Mouse (Mus musculus) right cerebral cortex, postnatal 25 days (tissue): ENCODE data around the gene Cib1.

Experiments used
- DNase-seq: peaks from one replicate; pipeline ENCODE4 v3.0.0; 2022

Cib1 gene

DNA sequence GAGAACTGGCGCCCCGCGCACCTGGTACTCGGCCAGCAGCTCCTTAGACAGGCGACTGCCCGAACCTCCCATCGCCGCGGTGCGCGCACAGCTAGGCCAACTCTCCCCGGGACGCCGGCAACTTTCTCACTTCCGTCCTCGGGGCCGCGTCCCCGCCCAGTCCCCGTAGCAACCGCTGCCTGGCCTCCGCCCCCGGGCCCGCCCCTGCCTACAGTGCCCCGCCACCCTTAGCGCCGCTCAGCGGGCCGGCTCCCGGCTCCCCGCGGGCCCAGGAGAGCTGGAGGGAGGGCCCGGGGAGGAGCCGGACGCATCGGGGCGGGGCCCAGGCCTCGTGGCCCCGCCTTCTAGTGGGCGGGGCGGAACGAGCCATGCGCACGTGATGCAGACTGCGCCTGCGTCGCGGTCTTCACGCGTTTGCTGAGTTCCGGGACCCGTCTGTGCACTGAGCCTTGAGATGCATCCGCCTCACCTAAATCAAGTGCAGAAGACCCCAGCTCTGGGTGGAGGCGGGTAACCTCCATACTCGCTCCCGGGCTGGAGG is at the start of gene Cib1, which contains the start of gene Gdpgp1:
Gene Cib1, minus strand, starts transcription at position 325 of the 541 bp plus-strand sequence.
Gene Gdpgp1, plus strand, starts transcription at position 377 of the 541 bp plus-strand sequence.
- peak; percentile 95 for DNase-seq

GRCm38 (mm10) chr7:80281646-80282045 is 49.0 kb upstream of the Cib1 start:
- DNase-seq, result no peak

GRCm38 (mm10) chr7:80280998-80281397 is 48.4 kb upstream of the Cib1 start:
- DNase-seq, result no peak

- no peak for DNase-seq
Measured at GRCm38 (mm10) chr7:80280032-80280431, 47.4 kb upstream of the Cib1 start.

- DNase-seq, result no peak
Measured at GRCm38 (mm10) chr7:80276374-80276773, 43.8 kb upstream of the Cib1 start.

GRCm38 (mm10) chr7:80273456-80273855 is 40.8 kb upstream of the Cib1 start:
- DNase-seq, result no peak

DNA sequence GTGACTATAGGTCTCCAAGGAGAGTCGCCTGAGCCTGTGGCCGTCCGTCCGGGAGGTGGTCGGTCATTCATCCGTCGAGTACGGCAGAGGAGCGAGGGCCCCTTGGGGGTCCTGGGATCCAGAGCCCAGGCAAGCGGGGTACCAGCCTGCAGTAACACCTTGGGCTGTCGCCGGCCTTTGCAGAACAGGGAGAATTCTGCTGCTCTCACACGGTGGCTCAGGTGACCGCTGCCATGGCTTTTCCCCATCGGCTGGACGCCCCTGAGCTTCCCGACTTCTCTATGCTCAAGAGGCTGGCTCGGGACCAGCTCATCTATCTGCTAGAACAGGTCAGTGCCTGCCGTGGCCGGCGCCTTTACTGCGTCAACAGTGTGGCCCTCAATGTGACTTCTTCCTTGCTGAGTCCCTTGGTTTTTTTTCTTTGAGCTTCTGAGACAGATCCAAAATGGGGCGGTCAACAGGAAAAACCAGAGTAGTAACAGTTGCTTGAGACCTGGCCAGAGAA is 37.2 kb upstream of the Cib1 start:
- no peak for DNase-seq

- peak; percentile 92 for DNase-seq
Measured at GRCm38 (mm10) chr7:80268897-80269750, 36.5 kb upstream of the Cib1 start, which contains the start of gene Vps33b. Vps33b (plus strand) TSS chr7:80269649.

DNA sequence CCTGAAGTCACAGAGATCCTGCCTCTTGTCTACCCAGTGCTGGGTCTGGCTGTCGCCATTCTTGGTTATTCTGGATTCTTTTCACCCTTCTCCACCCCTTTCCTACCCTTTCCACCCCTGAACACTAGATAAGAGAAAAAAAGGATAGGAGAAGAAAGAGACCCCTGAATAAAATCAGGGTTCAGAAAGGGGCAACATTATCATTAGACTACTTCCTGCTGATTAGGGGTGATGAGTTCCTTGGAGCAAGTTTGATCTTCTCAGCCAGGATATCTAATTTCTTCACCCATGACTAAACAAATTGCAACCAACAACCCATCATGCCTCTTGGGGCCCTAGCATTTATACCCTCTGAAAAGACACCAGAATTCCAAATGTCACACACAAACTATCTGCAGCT is 35.2 kb upstream of the Cib1 start:
- no peak for DNase-seq

DNA sequence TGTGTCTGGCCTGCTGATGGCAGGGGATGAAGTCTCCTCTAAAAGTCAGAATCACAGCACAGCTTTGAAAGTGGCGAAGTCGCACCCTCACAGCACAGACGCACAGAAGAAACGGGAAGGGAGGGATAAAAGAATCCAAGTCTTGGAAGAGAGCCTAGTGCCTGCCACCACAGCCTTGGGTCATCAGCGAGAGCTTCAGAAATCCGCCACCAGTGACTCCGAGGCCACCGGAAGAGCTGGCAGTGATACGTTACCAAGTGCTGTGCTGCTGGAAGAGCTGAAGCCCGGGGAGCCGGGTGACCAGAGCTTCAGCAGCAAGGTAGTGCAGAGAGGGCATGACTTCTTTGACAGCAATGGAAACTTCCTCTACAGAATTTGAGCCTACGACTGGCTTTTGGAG is 32.0 kb upstream of the Cib1 start:
- DNase-seq, result no peak

- DNase-seq, result peak; percentile 10
Measured at GRCm38 (mm10) chr7:80261372-80261990, 28.9 kb upstream of the Cib1 start.

GRCm38 (mm10) chr7:80260625-80261371 is 28.2 kb upstream of the Cib1 start, which contains the start of gene Ngrn:
Ngrn (plus strand) TSS chr7:80261215.
- DNase-seq, result peak; percentile 84

DNA sequence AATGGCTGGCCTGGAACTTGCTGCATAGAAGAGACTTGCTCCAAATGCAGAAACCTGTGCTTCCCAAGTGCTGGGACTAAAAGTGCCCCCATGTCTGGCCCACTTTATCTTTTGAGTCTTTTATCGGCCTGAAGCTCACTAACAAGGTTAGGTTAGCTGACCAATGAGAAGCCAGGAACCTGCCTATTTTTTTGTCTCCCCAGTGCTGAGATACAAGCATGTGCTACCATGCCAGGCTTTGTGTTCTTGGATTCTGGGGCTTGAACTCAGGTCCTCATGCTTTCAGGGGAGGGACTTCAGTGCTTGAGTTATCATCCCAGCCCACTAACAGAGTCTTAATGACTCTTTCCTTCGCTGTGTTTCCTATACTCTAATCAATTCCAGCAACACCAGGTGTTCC is 25.1 kb upstream of the Cib1 start:
- no peak for DNase-seq

DNA sequence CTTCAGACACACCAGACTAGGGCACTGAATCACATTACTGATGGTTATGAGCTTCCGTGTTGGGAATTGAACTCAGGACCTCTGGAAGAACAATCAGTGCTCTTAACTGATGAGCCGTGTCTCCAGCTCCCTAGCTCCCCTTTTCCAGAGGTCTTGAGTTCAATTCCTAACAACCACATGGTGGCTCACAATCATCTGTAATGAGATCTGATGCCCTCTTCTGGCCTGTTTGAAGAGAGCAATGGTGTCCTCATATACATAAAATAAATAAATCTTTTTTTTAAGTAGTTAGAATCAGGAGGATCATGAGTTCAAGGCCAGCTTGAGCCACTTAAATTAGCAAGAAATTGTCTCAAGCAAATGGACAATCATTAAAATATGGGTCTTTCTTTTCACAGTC is 23.4 kb upstream of the Cib1 start:
- no peak for DNase-seq

DNA sequence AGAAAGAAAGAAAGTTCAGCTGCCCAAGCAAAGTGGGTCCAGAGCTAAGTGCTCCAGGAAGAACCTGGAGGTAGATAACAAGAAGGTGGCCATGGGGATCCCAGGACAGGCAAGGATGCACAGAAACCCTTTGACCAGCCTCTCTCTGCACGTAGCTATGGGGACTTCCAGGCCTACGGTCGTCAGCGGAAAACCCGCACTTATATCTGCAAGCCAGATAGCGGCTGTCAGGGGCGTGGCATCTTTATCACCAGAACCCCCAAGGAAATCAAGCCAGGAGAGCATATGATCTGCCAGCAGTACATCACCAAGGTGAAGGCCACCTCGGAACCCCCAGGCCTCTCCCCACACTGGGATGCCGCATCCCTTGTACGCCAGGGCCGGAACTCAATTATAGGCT is 20.3 kb upstream of the Cib1 start:
- DNase-seq, result no peak

DNA sequence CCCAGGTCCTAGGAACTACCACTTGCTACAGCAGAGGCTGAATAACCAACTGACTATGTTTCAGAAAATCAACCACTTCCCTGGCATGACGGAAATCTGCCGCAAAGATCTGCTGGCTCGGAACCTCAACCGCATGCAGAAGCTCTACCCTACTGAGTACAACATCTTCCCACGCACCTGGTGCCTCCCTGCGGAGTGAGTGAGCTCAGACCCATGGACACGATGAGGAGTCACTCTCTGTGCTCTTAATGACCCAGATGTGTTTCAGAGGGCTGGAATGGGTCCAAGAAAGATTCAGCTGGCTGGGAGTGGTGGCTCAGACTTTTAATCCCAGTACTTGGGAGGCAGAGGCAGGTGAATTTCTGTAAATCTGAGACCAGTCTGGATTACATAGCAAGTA is 19.8 kb upstream of the Cib1 start:
- DNase-seq, result no peak

GRCm38 (mm10) chr7:80246859-80247258 is 14.2 kb upstream of the Cib1 start:
- DNase-seq, result no peak

DNA sequence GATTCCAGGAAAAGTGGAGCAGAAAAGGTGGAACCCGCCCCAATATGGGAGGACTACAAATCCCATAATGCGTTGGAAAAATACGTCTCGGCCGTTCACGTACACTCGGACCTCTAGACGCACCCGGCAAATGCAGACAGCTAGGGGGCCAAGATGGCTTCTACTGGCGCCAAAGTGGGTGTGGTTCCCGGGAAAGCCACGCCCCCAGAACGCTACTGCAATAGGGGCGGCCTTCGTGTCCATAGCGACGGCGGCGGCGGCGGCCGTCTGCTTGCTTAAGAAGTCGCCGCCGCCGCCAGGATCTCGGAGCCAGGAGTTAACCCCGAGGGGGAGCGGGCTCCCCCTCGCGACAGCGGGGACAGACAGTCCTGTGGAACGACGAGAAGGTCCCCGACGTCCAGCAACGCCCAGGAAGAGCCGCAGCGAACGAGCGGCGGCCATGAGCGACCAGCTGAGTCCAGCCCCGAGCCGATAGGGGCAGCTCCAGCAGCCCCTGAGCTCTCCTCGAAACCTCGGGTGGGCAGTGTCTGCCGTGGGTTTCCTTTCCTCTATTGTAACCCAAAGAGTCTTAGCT is 13.6 kb upstream of the Cib1 start, which contains the start of gene Ttll13:
Gene Ttll13, plus strand, starts transcription at position 229 of the 574 bp plus-strand sequence.
- peak; percentile 94 for DNase-seq

GRCm38 (mm10) chr7:80244851-80245250 is 12.2 kb upstream of the Cib1 start:
- no peak for DNase-seq

GRCm38 (mm10) chr7:80241661-80242060 is 9.0 kb upstream of the Cib1 start:
- no peak for DNase-seq

GRCm38 (mm10) chr7:80238542-80238941 is 5.9 kb upstream of the Cib1 start:
- DNase-seq, result no peak

DNA sequence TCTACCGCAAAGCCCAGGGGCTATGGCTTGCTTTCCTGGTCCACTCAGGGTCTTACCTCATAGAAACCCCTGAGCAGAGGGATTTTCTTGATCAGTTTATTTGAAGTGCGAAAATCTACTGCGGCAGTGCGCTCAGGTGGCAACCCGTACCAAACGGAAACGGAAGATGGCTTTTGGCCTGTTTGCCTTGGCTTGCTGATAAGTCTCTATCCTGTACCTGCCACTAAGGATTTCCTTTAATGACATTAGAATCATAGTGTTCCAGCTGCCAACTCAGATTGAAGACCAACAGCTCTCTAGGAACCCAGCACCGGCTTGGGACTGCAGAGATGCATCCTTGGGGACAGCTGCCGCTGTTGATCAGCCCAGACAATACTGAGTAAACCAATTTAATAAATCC is 1.2 kb upstream of the Cib1 start:
- no peak for DNase-seq
